Mouse (Mus musculus): Measurements from ENCODE around the gene Ovca2.
"Not testable (repeated sequence)": the region's sequence is repeated elsewhere in the genome, so short reads cannot be mapped to it uniquely, and the experiment has no call there.

The Ovca2 gene

DNA sequence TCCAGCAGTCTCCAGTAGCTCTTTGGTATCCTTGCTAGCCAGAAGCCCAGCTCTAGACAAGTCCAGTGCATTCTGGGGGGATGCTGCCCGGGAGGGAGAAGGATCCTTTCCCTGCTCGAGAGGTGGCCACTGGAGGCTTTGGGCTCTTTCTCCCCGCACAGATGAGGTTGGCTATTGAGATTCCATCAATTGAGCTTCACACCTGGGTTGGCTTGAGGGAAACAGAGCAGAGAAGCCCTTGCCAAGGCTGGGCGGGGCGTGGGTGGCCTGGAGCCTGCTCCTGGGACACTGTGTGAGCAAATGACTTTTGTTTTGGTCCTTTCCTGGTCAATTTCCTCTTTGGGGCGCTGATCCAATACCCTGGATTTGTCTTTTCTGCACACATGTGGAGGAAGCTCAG, 17.5 kb upstream of the Ovca2 start:
- DNase-seq (ENCODE audit: extremely low spot score, low spot score), result no peak

DNA sequence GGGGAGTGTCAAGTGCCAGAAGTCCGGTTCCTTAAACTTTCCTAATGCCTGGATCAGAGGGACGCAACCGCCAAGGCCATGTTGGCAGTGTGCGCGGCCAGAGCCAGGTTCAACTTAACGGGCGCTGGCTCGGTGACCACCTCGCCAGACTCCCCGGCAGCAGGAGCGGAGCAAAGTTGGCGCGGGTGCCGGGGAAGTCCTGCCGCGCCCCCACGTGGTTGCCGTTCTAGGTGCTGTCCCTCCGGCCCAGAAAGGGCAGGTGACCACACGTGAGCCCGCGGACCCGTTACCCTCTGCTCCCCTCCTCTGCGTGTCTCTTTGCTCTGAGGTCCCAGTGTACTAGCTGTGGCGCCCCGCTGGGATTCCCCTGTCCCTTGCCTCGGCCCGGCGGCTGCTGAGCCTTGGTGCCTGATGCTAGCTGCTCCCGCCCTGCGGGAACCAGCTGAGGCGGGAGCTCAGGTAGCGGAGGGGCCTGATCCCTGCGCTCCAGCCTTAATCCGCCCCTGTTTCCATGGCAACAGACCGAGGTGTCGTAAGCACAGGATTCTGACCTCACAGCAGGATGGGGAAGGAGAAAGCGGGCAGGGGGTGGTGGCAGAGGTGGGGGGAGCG, 16.3 kb upstream of the Ovca2 start:
- no peak for DNase-seq (ENCODE audit: extremely low spot score, low spot score)

DNA sequence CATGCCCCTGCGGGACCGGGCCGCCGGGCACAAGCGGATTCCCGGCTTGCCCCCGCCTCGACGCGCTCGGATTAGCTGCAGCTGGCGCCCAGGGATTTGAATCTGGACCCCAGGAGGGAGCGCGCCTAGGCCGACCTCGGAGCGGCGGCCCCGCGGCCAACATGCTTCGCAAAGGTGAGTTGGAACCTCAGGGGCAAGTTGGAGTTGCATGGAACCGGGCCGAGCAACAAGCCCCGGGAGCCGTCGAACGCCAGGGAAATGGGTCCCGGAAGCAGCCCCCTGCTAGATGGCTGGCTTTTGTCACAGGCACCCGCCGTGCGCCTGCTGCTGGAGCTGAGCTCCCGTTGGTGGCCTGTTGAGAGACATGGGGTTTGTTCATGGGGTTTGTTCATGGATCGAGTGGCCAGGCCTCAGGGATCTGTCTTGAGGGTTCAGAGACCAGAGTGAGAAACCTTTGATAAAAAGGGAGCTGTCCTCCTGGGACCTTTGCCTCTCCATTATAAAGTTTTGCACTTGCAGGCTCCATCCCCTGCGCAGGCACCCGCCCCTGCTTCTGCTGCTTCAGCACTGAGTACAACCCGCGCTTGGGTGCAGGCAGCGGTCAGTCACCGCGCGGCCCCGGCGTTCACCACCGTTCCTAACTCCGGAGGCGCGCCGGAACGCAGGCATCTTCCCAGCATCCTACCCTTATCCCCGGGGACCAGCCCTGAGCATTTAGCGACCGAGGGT, 15.7 kb upstream of the Ovca2 start:
- DNase-seq (ENCODE audit: extremely low spot score, low spot score), result peak; percentile 63

DNA sequence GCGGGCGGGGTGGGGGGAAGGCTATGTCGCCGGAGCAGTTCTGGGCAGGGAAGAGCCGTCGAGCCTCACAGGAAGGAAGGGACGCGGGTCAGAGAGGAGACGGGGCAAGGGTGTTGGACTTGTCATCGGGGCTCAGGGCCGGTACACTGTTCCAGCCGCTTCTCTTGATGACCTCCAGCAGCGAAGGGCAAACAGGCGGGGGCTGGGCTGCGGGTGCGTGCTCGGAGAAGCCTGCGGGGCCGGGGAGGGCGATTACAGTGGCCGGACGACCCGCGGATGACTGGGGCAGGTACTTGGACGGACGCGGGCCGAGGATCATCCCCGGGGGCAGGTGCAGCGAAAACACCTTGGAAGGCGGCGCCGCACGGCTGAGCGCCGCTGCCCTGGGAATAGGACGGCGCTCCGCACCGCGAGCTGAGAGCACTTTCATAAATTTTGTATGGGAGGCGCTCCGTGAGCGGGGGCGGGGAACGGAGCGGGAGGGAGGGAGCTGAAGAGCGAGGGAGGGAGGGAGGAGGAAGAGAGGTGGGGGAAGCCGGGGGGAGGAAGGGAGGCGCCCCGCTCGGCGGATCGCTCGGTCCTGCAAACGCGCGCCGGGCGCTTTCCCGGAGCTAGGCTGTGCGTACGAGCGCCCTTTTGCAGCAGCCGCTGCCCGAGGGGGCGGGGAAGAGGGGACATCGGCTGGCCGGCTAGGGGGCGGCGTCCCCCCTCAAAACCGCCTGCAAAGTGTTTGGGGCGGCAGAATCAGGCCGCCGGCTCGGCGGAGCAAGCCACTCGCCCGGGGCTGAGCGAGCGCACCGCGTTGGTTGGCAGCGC, 14.8 kb upstream of the Ovca2 start, which contains the start of gene Rtn4rl1:
Gene Rtn4rl1 (plus strand): TSS at position 528 of the 816 bp plus-strand sequence.
- DNase-seq (ENCODE audit: extremely low spot score, low spot score), result peak; percentile 62

DNA sequence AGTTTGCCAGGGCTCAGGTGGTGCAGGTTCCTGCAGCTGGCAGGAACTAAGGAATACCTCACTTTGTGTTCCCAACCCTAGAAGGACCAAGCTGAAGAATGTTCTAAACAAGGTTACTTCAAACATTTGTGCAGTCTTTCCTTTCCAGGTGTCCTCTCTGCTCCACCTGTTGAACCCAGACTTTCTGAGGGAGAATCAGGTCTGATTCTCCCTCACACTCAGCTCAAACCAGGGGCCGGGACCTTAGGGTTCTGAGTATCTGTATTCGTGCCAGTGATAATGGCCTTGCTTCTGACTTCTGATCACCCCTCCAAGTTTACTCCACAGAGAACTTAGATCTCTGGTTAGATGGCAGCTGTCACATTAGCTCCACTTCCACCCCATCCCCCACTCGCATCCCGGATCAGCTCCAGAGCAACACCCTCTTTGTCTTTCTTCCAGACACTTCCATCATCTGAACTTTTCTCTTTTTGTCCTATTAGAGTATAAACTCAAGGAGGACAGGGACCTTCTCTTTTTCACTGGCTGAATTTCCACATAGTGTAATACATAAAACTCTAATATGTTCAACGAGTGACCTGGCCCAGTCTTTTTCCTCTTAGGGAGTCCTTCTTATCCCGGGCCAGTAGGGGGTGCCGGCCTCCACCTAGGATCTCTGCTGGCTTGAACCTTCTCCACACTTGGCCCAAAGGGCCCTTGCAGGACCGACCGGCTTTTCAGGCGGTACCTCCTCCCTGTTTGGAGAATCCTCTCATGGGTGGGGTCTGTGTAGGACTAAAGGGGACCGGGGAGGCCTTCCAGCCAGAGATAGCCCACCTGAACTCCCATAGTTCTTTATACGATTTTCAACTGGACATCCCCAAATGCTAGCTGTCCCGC, 13.9 kb upstream of the Ovca2 start:
- peak; percentile 71 for DNase-seq (ENCODE audit: extremely low spot score, low spot score)

DNA sequence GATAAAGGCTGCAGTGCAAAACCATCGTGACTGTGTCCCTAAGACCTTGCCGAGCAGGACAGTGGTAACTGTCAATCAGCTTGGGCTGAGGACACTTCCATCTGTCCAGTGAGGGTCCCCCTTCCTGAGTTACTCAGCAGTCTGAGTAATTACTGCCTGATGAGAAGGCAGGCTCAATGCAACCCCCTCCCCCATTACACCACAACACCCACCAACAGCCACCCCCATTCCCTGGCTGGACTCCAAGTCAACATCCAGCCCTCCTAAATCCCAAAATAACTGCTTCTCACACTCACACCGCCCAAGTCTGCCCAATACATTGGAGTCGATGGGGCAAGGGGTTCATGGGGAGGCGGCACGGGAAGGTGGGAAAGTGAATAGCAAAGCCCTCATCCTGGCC, 13.2 kb upstream of the Ovca2 start:
- DNase-seq (ENCODE audit: extremely low spot score, low spot score), result no peak

DNA sequence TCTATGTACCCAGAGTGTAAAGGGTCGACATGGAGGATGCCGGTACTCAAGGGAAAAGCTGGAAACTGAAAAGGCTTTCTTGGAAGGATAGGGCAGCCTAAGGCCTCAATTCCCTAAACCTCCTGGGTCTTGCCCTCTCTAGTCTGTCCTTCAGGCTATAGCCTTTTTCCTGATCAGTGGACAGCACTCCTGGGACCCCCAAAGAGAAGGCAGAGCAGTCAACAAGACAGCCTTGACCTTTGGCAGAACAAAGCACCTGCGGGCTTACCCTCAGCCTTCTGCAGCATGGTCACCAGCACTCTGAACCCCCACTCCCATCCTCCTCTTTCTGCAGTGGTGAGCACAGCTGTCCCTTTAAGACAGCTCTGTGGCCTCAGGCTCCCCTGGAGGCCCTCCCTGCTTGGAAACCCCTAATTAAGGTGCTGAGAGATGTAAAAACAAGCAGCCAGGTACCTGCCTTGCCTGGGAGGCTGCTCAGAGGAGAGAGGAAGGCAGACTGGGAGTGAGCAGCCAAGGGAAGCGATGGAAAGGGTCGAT, 12.3 kb upstream of the Ovca2 start, which contains the start of gene Dph1:
Gene Dph1 (minus strand): TSS at position 337 of the 537 bp plus-strand sequence.
- DNase-seq (ENCODE audit: extremely low spot score, low spot score), result no peak

DNA sequence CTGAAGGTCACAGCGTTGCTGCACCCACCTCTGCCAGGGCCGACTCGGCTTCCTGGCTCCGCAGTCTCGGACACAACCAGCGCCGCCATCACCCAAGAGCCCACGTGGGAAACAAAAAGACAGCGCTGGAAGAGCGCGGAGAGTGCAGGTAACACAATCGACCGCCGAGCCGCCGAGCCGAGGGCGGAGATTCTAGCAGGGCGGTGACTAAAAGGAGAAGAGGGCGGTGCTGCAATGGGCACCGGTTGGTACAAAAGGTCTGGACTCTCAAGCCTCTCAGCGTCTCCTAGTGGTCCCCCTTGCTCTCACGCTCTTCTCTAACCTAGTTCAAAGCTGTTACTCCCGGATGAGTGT, 11.7 kb upstream of the Ovca2 start:
- DNase-seq (ENCODE audit: extremely low spot score, low spot score), result peak; percentile 84

DNA sequence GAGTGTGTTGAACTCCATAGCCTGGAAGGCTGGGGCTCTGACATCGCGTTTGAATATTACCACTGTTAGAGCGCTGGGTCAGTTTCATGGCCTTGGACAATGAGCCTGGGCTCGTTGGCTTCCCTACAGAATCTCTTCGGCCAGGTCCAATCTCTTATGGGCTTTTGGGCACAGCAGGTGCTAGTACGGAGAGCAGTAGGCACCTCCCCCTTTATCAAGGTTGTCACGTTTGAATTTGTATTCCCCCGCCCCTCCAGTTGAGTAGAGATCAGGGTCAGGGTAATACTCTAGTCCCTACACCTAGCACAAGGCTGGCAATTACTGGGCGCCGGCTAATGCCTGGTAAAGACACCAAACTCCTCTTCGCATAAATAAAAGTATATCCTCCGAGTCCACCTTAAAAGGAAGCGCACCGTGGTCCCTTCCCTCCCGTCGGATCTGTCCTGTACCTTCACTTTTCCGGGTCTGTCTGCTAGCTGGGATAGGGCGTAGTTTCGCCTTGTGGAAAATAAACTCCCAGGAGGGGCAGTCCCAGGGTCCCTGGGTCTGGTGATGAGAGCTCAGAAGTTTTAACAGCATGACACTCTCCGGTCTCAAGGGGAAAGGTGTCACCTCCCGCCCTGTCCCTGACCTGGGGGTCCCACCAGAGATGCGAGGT, 11.2 kb upstream of the Ovca2 start:
- DNase-seq (ENCODE audit: extremely low spot score, low spot score), result peak; percentile 26

DNA sequence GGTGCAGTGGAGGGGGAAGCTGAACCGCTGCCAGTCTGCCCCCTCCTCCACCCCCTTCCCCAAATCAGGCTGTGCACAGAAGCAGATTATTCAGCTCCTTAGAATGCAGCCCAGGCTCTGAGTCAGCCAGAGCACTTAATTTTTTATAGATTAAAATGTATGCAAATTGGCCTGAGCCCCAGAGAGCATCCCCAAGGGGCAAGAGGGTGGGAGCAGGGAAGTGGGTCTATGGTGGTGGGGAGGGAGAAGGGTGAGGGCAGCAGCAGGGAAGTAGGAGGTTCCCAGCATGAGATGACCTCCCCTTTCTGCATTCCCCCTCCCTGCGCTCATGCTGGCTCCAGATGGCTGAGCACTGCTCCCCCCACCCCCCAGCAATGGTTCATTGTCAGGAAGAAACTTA, 6.4 kb upstream of the Ovca2 start:
- DNase-seq (ENCODE audit: extremely low spot score, low spot score), result no peak

DNA sequence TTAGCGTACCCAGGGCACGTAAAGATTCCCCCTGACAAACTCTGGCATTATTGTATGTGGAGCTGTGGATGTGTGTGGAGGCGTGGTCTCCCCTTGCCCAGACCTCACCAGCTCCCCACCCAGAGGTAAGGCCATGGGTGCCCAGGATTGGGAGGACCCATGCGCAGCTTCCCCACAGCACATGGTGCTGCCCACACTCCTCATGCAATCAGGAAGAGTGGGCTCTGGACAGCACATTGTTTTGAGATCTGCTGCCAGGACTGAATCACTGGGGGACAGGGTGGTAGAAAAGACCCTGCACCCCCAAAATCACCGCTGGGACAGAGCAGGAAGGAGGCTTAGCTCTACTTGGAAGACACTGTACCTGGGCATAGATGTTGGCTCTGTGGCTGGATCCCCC, 5.9 kb upstream of the Ovca2 start:
- DNase-seq (ENCODE audit: extremely low spot score, low spot score), result no peak

DNA sequence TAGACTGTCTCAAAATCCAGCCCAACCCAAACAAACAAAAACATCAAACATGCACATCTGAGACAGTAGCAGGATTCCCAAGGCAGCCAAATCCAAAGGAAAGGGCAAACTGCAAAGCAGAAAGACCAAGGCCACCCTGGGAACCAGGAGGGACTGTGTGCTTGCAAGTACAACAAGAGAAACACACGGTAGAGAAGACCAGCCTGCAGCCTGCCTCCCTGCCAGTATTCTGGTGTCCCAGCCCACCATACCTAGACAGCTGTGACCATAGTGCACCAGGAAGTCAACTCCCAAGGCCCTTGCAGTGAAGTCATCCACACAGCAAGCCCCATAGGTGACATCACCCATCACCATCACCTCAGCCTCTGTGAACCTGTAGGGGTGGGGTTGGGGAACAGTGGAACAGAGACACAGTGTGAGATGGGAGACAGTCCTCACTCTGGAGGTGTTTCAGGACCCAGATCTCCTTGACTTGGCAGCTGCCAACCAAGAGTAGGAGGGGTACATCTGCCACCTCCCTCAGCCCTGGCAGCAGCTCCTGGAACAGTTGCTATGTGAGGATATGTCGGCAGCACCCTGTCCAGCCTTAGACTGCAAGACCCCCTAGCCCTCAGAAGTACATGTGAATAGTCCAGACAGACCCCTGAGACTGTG, 5.4 kb upstream of the Ovca2 start:
- no peak for DNase-seq (ENCODE audit: extremely low spot score, low spot score)

DNA sequence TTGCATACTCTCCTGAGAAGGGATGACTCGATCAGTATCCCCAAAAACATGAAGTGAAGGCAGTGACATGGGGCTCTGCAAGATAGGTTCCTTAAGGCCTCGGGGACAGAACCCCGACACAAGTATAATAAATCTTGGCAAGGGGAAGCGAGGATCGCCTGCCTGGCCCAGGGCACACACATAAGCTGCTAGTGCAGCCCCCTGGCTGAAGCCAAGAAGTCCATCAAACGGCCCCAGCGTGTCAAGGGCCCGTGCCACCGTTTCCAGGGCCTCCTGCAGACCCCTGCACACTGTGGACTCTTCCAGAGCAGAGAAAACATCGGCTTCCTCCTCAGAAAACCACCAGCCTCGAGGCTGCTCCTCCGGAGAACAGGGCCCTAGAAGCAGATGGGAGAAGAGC, 624 bp downstream of the Ovca2 start:
- no peak for DNase-seq (ENCODE audit: extremely low spot score, low spot score)

DNA sequence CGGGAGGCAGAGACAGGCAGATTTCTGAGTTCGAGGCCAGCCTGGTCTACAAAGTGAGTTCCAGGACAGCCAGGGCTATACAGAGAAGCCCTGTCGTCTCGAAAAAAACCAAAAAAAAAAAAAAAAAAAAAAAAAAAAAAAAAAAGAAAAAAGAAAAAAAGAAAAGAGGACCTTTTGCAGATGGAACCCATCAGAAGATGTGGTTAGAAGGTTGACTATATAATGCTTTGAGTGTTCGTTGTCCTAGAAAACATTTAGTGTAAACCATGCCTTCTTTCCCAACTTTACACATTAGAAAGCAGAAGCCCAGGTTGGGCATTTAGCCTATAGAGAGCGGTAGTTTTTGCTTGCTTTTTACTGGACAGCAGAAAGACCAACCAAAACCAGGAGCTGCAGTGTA, 4.1 kb downstream of the Ovca2 start:
- not testable (repeated sequence) for DNase-seq (ENCODE audit: extremely low spot score, low spot score)

DNA sequence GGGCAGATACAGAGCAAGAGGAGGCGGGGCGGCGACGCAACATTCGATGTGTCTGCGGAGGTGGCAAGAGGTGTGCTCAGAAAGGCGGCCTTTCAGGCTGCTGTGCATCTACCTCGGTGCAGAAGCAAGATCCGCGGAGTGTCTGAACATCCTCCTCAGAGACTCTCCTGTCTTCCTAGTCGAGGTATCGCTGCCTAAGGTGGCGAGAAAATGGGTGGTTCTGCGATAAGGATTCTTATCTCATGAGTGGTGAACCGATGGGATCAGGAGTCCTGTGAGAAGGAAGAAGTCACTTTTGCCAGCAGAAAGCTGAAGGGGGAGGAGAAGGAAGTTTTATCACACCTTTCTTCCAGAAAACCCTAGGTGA, 4.9 kb downstream of the Ovca2 start:
- DNase-seq (ENCODE audit: extremely low spot score, low spot score), result no peak

DNA sequence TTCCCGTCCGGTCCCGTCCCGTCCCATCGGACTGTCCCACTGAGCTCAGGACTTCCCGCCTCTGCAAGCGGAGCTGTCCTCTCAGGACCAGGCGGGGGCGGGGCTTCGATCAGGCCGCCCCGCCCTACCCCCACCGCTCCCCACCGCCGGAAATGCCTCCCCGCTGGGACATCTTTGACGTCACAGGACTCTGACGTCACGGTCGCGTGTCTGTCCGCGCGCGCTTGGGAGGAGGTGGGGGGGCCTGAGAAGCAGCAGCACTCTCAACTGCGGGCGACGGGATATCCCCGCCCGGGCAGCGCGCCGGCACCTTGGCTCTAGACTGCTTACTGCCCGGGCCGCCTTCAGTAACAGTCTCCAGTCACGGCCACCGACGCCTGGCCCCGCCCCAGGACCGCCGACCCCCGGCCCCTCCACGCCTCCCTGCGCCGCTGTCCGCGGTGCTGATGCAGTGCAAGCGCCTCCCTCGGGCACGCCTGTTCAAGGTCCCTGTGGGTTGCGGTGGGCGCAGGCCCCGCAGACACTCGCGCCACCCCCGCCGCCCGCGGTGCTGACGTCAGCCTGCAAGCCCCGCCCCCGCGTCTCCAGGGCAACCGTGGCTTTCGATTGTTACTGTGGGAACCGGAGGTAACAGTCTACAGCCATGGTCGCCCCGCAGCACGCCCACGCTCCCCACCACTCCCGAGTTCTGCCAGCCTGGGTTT, 5.4 kb downstream of the Ovca2 start:
- DNase-seq (ENCODE audit: extremely low spot score, low spot score), result peak; percentile 89

DNA sequence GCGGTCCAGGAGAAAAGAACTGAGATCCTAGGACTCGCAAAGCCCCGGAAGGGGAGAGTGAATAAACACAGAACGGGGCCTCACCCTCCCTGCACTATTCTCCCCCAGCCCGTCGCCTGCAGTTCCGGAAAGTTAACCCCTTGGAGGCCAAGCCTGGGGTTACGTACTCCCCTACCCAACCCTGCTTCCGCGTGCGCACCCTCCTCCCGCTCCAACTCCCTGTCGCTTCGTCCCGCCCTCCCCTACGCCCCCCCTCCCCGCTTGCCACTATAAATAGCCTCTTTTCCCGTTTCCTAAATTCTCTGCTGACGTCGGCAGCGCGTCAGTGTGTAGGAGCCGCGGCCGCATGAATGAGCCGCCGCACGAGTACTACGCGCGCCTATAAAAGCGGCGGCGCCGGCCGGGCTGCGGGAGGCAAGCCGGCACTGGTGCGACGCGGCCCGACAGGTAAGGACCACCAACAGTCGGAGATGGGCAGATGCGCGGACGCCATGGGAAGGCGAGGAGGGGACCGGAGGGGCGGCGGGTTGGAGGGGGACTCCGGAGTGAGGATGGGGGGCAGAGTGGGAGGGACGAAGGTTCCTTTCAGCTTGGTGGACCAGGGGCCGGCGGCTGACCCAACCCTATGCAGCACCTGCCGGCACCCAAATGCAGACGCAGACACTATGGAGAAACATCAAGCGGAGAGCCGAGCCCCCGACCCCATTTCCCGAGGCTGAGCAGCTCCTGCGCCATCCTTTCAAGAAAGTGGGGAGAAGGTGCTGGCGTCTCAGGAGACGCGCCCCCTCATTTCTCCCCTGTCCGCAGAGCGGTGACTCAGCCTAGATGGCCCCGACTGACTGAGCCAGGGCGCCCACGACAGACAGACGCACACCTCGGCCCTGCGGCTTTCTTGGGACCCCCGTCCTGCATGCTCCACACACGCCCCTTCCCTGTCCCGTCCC, 6.2 kb downstream of the Ovca2 start:
- peak; percentile 42 for DNase-seq (ENCODE audit: extremely low spot score, low spot score)

DNA sequence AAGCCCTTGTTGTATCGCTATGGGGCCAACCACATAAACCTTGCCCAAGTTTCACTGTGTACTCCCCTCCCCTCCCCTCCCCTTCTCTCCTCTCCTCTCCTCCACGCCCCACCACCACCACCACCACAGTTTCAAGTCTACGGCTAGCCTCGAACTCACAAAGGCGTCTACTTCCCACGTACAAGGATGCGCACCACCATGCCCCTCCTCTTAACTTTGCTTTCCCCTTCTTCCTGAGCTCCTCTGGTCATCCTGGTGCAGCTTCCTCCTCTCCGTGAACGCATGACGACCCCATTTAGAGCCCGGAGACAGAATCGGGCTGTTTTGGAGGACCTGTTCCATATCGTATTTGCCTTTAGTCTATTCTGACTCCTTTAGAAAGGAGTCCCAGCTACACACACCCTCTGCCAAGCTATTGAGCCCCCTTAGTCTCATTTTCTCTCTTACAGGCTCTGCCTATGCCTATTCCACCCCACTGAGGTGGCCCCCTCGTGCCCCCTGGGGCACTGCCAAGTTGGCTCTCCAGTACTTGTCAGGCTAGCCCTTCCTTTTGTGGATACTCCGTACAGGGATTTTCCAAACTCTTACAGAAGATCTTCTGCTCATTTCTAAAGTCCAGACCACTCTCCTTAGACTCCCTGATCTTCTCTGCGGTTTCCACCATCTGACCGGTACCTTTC, 7.3 kb downstream of the Ovca2 start:
- DNase-seq (ENCODE audit: extremely low spot score, low spot score), result no peak
